Mouse (Mus musculus): ENCODE measurements at regions not wholly inside any gene's neighbourhood (a gene's known extent, or its start where the extent isn't known, plus 50 kb on each side); places are given as distances from the start of the nearest gene placed in this dataset.

- DNase-seq (ENCODE audit: low read depth, low spot score) = no peak
These were observed 153.2 kb downstream of the Dusp6 start for GRCm38 (mm10) chr10:99416271-99416670.

- DNase-seq (ENCODE audit: low read depth, low spot score) = no peak
These were observed 154.0 kb downstream of the Dusp6 start for GRCm38 (mm10) chr10:99416896-99417479.

GRCm38 (mm10) chr10:99417591-99417990 lies 154.6 kb downstream of the Dusp6 start:
- DNase-seq (ENCODE audit: low read depth, low spot score) = no peak

GRCm38 (mm10) chr10:99418497-99418896 lies 155.5 kb downstream of the Dusp6 start:
- DNase-seq (ENCODE audit: low read depth, low spot score) = no peak

- DNase-seq (ENCODE audit: low read depth, low spot score) = no peak
These were observed 156.5 kb downstream of the Dusp6 start for GRCm38 (mm10) chr10:99419532-99419931.

- DNase-seq (ENCODE audit: low read depth, low spot score) = no peak
These were observed 160.4 kb downstream of the Dusp6 start for GRCm38 (mm10) chr10:99423406-99423805.

- DNase-seq (ENCODE audit: low read depth, low spot score) = no peak
These were observed 162.2 kb downstream of the Dusp6 start for GRCm38 (mm10) chr10:99425265-99425664.

GRCm38 (mm10) chr10:99430175-99430574 lies 167.1 kb downstream of the Dusp6 start:
- no peak for DNase-seq (ENCODE audit: low read depth, low spot score)

- DNase-seq (ENCODE audit: low read depth, low spot score) = no peak
These were observed 167.9 kb downstream of the Dusp6 start for GRCm38 (mm10) chr10:99430669-99431561.

- DNase-seq (ENCODE audit: low read depth, low spot score) = no peak
These were observed 174.0 kb downstream of the Dusp6 start for GRCm38 (mm10) chr10:99437060-99437459.

- DNase-seq (ENCODE audit: low read depth, low spot score) = no peak
These were observed 177.1 kb downstream of the Dusp6 start for GRCm38 (mm10) chr10:99440169-99440568.

GRCm38 (mm10) chr10:99441014-99441413 lies 178.0 kb downstream of the Dusp6 start:
- no peak for DNase-seq (ENCODE audit: low read depth, low spot score)

- DNase-seq (ENCODE audit: low read depth, low spot score) = no peak
These were observed 178.9 kb downstream of the Dusp6 start for GRCm38 (mm10) chr10:99441931-99442330.

- no peak for DNase-seq (ENCODE audit: low read depth, low spot score)
These were observed 180.6 kb downstream of the Dusp6 start for GRCm38 (mm10) chr10:99443453-99444170.

GRCm38 (mm10) chr10:99450714-99451625 lies 187.9 kb downstream of the Dusp6 start:
- no peak for DNase-seq (ENCODE audit: low read depth, low spot score)

- DNase-seq (ENCODE audit: low read depth, low spot score) = no peak
These were observed 188.8 kb downstream of the Dusp6 start for GRCm38 (mm10) chr10:99451639-99452417.

- no peak for DNase-seq (ENCODE audit: low read depth, low spot score)
These were observed 193.1 kb downstream of the Dusp6 start for GRCm38 (mm10) chr10:99456180-99456579.

- no peak for DNase-seq (ENCODE audit: low read depth, low spot score)
These were observed 195.0 kb downstream of the Dusp6 start for GRCm38 (mm10) chr10:99458047-99458446.

GRCm38 (mm10) chr10:99459171-99459660 lies 196.2 kb downstream of the Dusp6 start:
- DNase-seq (ENCODE audit: low read depth, low spot score) = no peak

- DNase-seq (ENCODE audit: low read depth, low spot score) = no peak
These were observed 196.9 kb downstream of the Dusp6 start for GRCm38 (mm10) chr10:99459823-99460361.
